Mouse (Mus musculus): ENCODE data around the gene Crlf1.
"Not testable (repeated sequence)": the region's sequence is repeated elsewhere in the genome, so short reads cannot be mapped to it uniquely, and the experiment has no call there.

The Crlf1 gene

GRCm38 (mm10) chr8:70500386-70501301 lies 7.7 kb downstream of the Crlf1 start:
- no peak for DNase-seq (ENCODE audit: low spot score)

GRCm38 (mm10) chr8:70501820-70502529 lies 9.0 kb downstream of the Crlf1 start:
- DNase-seq (ENCODE audit: low spot score) = no peak

- DNase-seq (ENCODE audit: low spot score) = no peak
These were observed 9.6 kb downstream of the Crlf1 start for GRCm38 (mm10) chr8:70502540-70502939.

- peak; percentile 75 for DNase-seq (ENCODE audit: low spot score)
These were observed 10.2 kb downstream of the Crlf1 start for GRCm38 (mm10) chr8:70503062-70503750.

- DNase-seq (ENCODE audit: low spot score) = peak; percentile 62
These were observed 11.3 kb downstream of the Crlf1 start for GRCm38 (mm10) chr8:70504291-70504716.

GRCm38 (mm10) chr8:70504851-70505250 lies 11.9 kb downstream of the Crlf1 start:
- peak; percentile 80 for DNase-seq (ENCODE audit: low spot score)

- no peak for DNase-seq (ENCODE audit: low spot score)
These were observed 12.9 kb downstream of the Crlf1 start for GRCm38 (mm10) chr8:70505698-70506327.

- DNase-seq (ENCODE audit: low spot score) = peak; percentile 94
These were observed 13.5 kb downstream of the Crlf1 start, which contains the start of gene Rex1bd for GRCm38 (mm10) chr8:70506328-70507026. TSS of gene Rex1bd (minus strand) at chr8:70506752.

- DNase-seq (ENCODE audit: low spot score) = no peak
These were observed 14.1 kb downstream of the Crlf1 start for GRCm38 (mm10) chr8:70507027-70507393.

- no peak for DNase-seq (ENCODE audit: low spot score)
These were observed 16.5 kb downstream of the Crlf1 start for GRCm38 (mm10) chr8:70509281-70509952.

GRCm38 (mm10) chr8:70510228-70510915 lies 17.4 kb downstream of the Crlf1 start, which contains the start of gene Uba52:
TSS of gene Uba52 (minus strand) at chr8:70510801.
- DNase-seq (ENCODE audit: low spot score) = peak; percentile 97

- not testable (repeated sequence) for DNase-seq (ENCODE audit: low spot score)
These were observed 18.2 kb downstream of the Crlf1 start for GRCm38 (mm10) chr8:70511174-70511573.

- no peak for DNase-seq (ENCODE audit: low spot score)
These were observed 18.8 kb downstream of the Crlf1 start for GRCm38 (mm10) chr8:70511770-70512169.

GRCm38 (mm10) chr8:70512253-70512903 lies 19.4 kb downstream of the Crlf1 start:
- no peak for DNase-seq (ENCODE audit: low spot score)

GRCm38 (mm10) chr8:70513441-70513840 lies 20.5 kb downstream of the Crlf1 start:
- DNase-seq (ENCODE audit: low spot score) = no peak

- DNase-seq (ENCODE audit: low spot score) = no peak
These were observed 25.1 kb downstream of the Crlf1 start for GRCm38 (mm10) chr8:70517940-70518643.

- DNase-seq (ENCODE audit: low spot score) = no peak
These were observed 26.1 kb downstream of the Crlf1 start for GRCm38 (mm10) chr8:70519043-70519442.

- DNase-seq (ENCODE audit: low spot score) = no peak
These were observed 26.6 kb downstream of the Crlf1 start for GRCm38 (mm10) chr8:70519606-70520005.

All from layer of hippocampus, adult 11-12 months (tissue).